Mouse (Mus musculus) stomach, postnatal 0 days (tissue): ENCODE measurements around the gene Hk2.
A peak's percentile ranks its signal among the peaks of the same experiment; 100 is the strongest.

Source experiments
- CTCF ChIP-seq: IDR thresholded peaks from 2 replicates; pipeline ENCODE4 v1.5.1; 2016; ENCODE audit warnings: antibody characterized with exemption, low read depth, mild to moderate bottlenecking, moderate library complexity
- EP300 ChIP-seq: optimal IDR thresholded peaks from 2 replicates; pipeline ENCODE3; 2016; ENCODE audit warnings: antibody characterized with exemption

GRCm38 (mm10) chr6:82740269-82740668, 34.0 kb downstream of the Hk2 start:
- TF ChIP-seq EP300, result no peak
- peak; percentile 88 for TF ChIP-seq CTCF
